Mouse (Mus musculus): ENCODE measurements at regions not wholly inside any gene's neighbourhood (a gene's known extent, or its start where the extent isn't known, plus 50 kb on each side); places are given as distances from the start of the nearest gene placed in this dataset.

- 14% methylated on average over 10 of the region's 10 CpGs for WGBS
- DNase-seq (ENCODE audit: low spot score) (no peak), ATAC-seq (ENCODE audit: insufficient number of reproducible peaks, low FRiP score, low TSS enrichment, low read depth) (no peak)
- no peaks in the 10 kb centered on the region for H3K4me1 ChIP-seq (ENCODE audit: control insufficient read depth, insufficient read depth, low read length)
- no peak overlapping the region for H3K9ac ChIP-seq (ENCODE audit: low read length)
- no peaks in the 10 kb centered on the region for H3K36me3 ChIP-seq (ENCODE audit: control insufficient read depth, insufficient read depth, low read length)
- H3K27me3 ChIP-seq (ENCODE audit: control insufficient read depth, insufficient read depth, low read length), result no peaks in the 10 kb centered on the region
- no peak overlapping the region for H3K4me2 ChIP-seq (ENCODE audit: low read depth, severe bottlenecking)
- no peak overlapping the region for H3K4me3 ChIP-seq (ENCODE audit: low read depth, low read length)
- H3K9me3 ChIP-seq (ENCODE audit: control insufficient read depth, low read length), result no peaks in the 10 kb centered on the region
- H3K27ac ChIP-seq (replicated peaks; ENCODE audit: low read depth, low read length), result no peak overlapping the region
Observed at GRCm38 (mm10) chr1:190532879-190533676, 362.6 kb upstream of the Prox1 start.

GRCm38 (mm10) chr1:190531224-190531623 lies 360.7 kb upstream of the Prox1 start:
- no peaks in the 10 kb centered on the region for H3K36me3 ChIP-seq (ENCODE audit: control insufficient read depth, insufficient read depth, low read length)
- DNase-seq (ENCODE audit: low spot score) (no peak), ATAC-seq (ENCODE audit: insufficient number of reproducible peaks, low FRiP score, low TSS enrichment, low read depth) (no peak)
- no peak overlapping the region for H3K4me3 ChIP-seq (ENCODE audit: low read depth, low read length)
- 89% methylated on average over 6 of the region's 6 CpGs for WGBS
- H3K9me3 ChIP-seq (ENCODE audit: control insufficient read depth, low read length), result no peaks in the 10 kb centered on the region
- H3K27me3 ChIP-seq (ENCODE audit: control insufficient read depth, insufficient read depth, low read length), result no peaks in the 10 kb centered on the region
- no peak overlapping the region for H3K4me2 ChIP-seq (ENCODE audit: low read depth, severe bottlenecking)
- H3K4me1 ChIP-seq (ENCODE audit: control insufficient read depth, insufficient read depth, low read length), result no peaks in the 10 kb centered on the region
- no peak overlapping the region for H3K27ac ChIP-seq (replicated peaks; ENCODE audit: low read depth, low read length)
- no peak overlapping the region for H3K9ac ChIP-seq (ENCODE audit: low read length)

GRCm38 (mm10) chr1:190530079-190530478 lies 359.6 kb upstream of the Prox1 start:
- Histone ChIP-seq H3K27me3 (ENCODE audit: control insufficient read depth, insufficient read depth, low read length) (no peaks in the 10 kb centered on the region), H3K4me1 (ENCODE audit: control insufficient read depth, insufficient read depth, low read length) (no peaks in the 10 kb centered on the region), H3K4me3 (ENCODE audit: low read depth, low read length) (no peak overlapping the region), H3K9ac (ENCODE audit: low read length) (no peak overlapping the region), H3K4me2 (ENCODE audit: low read depth, severe bottlenecking) (no peak overlapping the region), H3K36me3 (ENCODE audit: control insufficient read depth, insufficient read depth, low read length) (no peaks in the 10 kb centered on the region), H3K9me3 (ENCODE audit: control insufficient read depth, low read length) (no peaks in the 10 kb centered on the region), H3K27ac (replicated peaks; ENCODE audit: low read depth, low read length) (no peak overlapping the region)
- DNase-seq (ENCODE audit: low spot score) (no peak), ATAC-seq (ENCODE audit: insufficient number of reproducible peaks, low FRiP score, low TSS enrichment, low read depth) (no peak)
- 89% methylated on average over 3 of the region's 3 CpGs for WGBS

GRCm38 (mm10) chr1:190527545-190528137 lies 357.1 kb upstream of the Prox1 start:
- no peak for ATAC-seq (ENCODE audit: insufficient number of reproducible peaks, low FRiP score, low TSS enrichment, low read depth)
- Histone ChIP-seq H3K4me1 (ENCODE audit: control insufficient read depth, insufficient read depth, low read length) (no peaks in the 10 kb centered on the region), H3K27me3 (ENCODE audit: control insufficient read depth, insufficient read depth, low read length) (no peaks in the 10 kb centered on the region), H3K27ac (replicated peaks; ENCODE audit: low read depth, low read length) (no peak overlapping the region), H3K36me3 (ENCODE audit: control insufficient read depth, insufficient read depth, low read length) (no peaks in the 10 kb centered on the region), H3K4me2 (ENCODE audit: low read depth, severe bottlenecking) (no peak overlapping the region), H3K9me3 (ENCODE audit: control insufficient read depth, low read length) (no peaks in the 10 kb centered on the region), H3K9ac (ENCODE audit: low read length) (no peak overlapping the region), H3K4me3 (ENCODE audit: low read depth, low read length) (no peak overlapping the region)
- WGBS, result 82% methylated on average over 7 of the region's 7 CpGs
- no peak for DNase-seq (ENCODE audit: low spot score)

GRCm38 (mm10) chr1:190526634-190527033 lies 356.1 kb upstream of the Prox1 start:
- Histone ChIP-seq H3K4me1 (ENCODE audit: control insufficient read depth, insufficient read depth, low read length) (no peaks in the 10 kb centered on the region), H3K27me3 (ENCODE audit: control insufficient read depth, insufficient read depth, low read length) (no peaks in the 10 kb centered on the region), H3K9me3 (ENCODE audit: control insufficient read depth, low read length) (no peaks in the 10 kb centered on the region), H3K4me2 (ENCODE audit: low read depth, severe bottlenecking) (no peak overlapping the region), H3K9ac (ENCODE audit: low read length) (no peak overlapping the region), H3K36me3 (ENCODE audit: control insufficient read depth, insufficient read depth, low read length) (no peaks in the 10 kb centered on the region), H3K27ac (replicated peaks; ENCODE audit: low read depth, low read length) (no peak overlapping the region), H3K4me3 (ENCODE audit: low read depth, low read length) (no peak overlapping the region)
- DNase-seq (ENCODE audit: low spot score), result no peak
- ATAC-seq (ENCODE audit: insufficient number of reproducible peaks, low FRiP score, low TSS enrichment, low read depth), result no peak
- WGBS, result 5% methylated on average over 7 of the region's 7 CpGs

- WGBS, result 24% methylated on average over 6 of the region's 6 CpGs
- H3K9me3 ChIP-seq (ENCODE audit: control insufficient read depth, low read length), result no peaks in the 10 kb centered on the region
- DNase-seq (ENCODE audit: low spot score) (no peak), ATAC-seq (ENCODE audit: insufficient number of reproducible peaks, low FRiP score, low TSS enrichment, low read depth) (no peak)
- no peaks in the 10 kb centered on the region for H3K27me3 ChIP-seq (ENCODE audit: control insufficient read depth, insufficient read depth, low read length)
- H3K4me2 ChIP-seq (ENCODE audit: low read depth, severe bottlenecking), result no peak overlapping the region
- H3K27ac ChIP-seq (replicated peaks; ENCODE audit: low read depth, low read length), result no peak overlapping the region
- H3K36me3 ChIP-seq (ENCODE audit: control insufficient read depth, insufficient read depth, low read length), result no peaks in the 10 kb centered on the region
- no peak overlapping the region for H3K9ac ChIP-seq (ENCODE audit: low read length)
- H3K4me1 ChIP-seq (ENCODE audit: control insufficient read depth, insufficient read depth, low read length), result no peaks in the 10 kb centered on the region
- no peak overlapping the region for H3K4me3 ChIP-seq (ENCODE audit: low read depth, low read length)
Observed at GRCm38 (mm10) chr1:190526046-190526445, 355.5 kb upstream of the Prox1 start.

- no peaks in the 10 kb centered on the region for H3K4me1 ChIP-seq (ENCODE audit: control insufficient read depth, insufficient read depth, low read length)
- H3K9me3 ChIP-seq (ENCODE audit: control insufficient read depth, low read length), result no peaks in the 10 kb centered on the region
- no peaks in the 10 kb centered on the region for H3K36me3 ChIP-seq (ENCODE audit: control insufficient read depth, insufficient read depth, low read length)
- H3K27me3 ChIP-seq (ENCODE audit: control insufficient read depth, insufficient read depth, low read length), result no peaks in the 10 kb centered on the region
- H3K9ac ChIP-seq (ENCODE audit: low read length), result no peak overlapping the region
- WGBS, result 85% methylated on average over 8 of the region's 8 CpGs
- ATAC-seq (ENCODE audit: insufficient number of reproducible peaks, low FRiP score, low TSS enrichment, low read depth) (no peak), DNase-seq (ENCODE audit: low spot score) (no peak)
- no peak overlapping the region for H3K27ac ChIP-seq (replicated peaks; ENCODE audit: low read depth, low read length)
- H3K4me3 ChIP-seq (ENCODE audit: low read depth, low read length), result no peak overlapping the region
- no peak overlapping the region for H3K4me2 ChIP-seq (ENCODE audit: low read depth, severe bottlenecking)
Observed at GRCm38 (mm10) chr1:190500106-190500505, 329.6 kb upstream of the Prox1 start.

GRCm38 (mm10) chr1:190497474-190497873 lies 327.0 kb upstream of the Prox1 start:
- DNase-seq (ENCODE audit: low spot score), result no peak
- H3K27ac ChIP-seq (replicated peaks; ENCODE audit: low read depth, low read length), result no peak overlapping the region
- no peaks in the 10 kb centered on the region for H3K27me3 ChIP-seq (ENCODE audit: control insufficient read depth, insufficient read depth, low read length)
- ATAC-seq (ENCODE audit: insufficient number of reproducible peaks, low FRiP score, low TSS enrichment, low read depth), result no peak
- no peaks in the 10 kb centered on the region for H3K4me1 ChIP-seq (ENCODE audit: control insufficient read depth, insufficient read depth, low read length)
- no peaks in the 10 kb centered on the region for H3K36me3 ChIP-seq (ENCODE audit: control insufficient read depth, insufficient read depth, low read length)
- no peaks in the 10 kb centered on the region for H3K9me3 ChIP-seq (ENCODE audit: control insufficient read depth, low read length)
- H3K9ac ChIP-seq (ENCODE audit: low read length), result no peak overlapping the region
- no peak overlapping the region for H3K4me2 ChIP-seq (ENCODE audit: low read depth, severe bottlenecking)
- 90% methylated on average over 4 of the region's 4 CpGs for WGBS
- no peak overlapping the region for H3K4me3 ChIP-seq (ENCODE audit: low read depth, low read length)

All from limb, embryonic 11.5 days (tissue).